Mouse (Mus musculus) E14TG2a.4 (cell line): ENCODE data around the gene Fhit.

ENCODE experiments used
- CTCF ChIP-seq: conservative IDR thresholded peaks from 2 replicates; pipeline ENCODE4 v1.5.1; 2014; ENCODE audit warnings: low read length
- NANOG ChIP-seq: IDR thresholded peaks from 2 replicates; pipeline ENCODE4 v1.6.1; 2014; ENCODE audit warnings: borderline replicate concordance, low read length, mixed read lengths
- POU5F1 ChIP-seq: IDR thresholded peaks from 2 replicates; pipeline ENCODE4 v1.6.1; 2014; ENCODE audit warnings: low read length, borderline replicate concordance

DNA sequence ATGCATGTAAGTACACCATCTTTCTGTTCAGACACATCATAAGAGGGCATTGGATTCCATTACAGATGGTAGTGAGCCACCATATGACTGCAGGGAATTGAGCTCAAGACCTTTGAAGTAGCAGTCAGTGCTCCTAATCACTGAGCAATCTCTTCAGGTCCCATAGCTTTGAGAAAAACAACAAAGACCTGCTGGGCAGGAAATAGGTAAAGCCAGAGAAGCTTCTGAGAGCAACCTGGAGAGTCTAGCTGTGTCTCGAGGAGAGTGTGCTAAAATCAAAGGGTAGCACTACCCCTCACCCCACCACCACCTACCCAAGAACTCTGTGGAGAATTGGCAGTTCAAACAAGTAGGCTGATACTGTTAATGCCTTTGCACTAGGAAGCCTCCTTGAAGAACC is 860.3 kb downstream of the Fhit start:
- no peak for TF ChIP-seq CTCF
- TF ChIP-seq POU5F1 = no peak
- TF ChIP-seq NANOG = no peak
